Mouse (Mus musculus): ENCODE measurements around the gene Slc36a3. TPM values are rescaled to one million over a fixed set of nuclear protein-coding genes. Genes with fewer than 3 reads are reported as not detected.
A peak's percentile ranks its signal among the peaks of the same experiment; 100 is the strongest.

Gene Slc36a3
- polyA plus RNA-seq, 1 experiment, result not detected

DNA sequence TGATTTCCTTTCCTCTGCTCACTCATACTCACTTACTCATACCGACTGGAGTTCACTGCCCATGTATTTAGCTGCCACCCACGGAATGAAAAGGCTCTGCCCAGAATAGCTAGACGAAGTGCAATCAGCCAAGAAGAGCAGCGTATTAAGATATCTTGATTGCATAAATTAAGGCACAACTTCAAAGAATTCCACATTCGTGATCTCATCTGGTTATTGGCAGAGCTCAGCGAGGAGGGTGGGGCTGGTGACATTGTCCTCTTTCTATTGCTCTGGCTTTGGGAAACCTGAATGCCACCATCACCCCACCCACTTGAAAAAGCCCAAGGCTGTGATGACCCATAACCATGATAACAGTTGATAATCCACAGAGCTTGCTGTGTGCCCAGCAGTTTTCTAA lies 23.6 kb downstream of the Slc36a3 start:
- no peak overlapping the region for H3ac ChIP-seq (ENCODE audit: control insufficient read depth, insufficient read length)
- H3K4me3 ChIP-seq, result no peak overlapping the region
- H3K36me3 ChIP-seq (ENCODE audit: control insufficient read depth, insufficient read depth), result no peaks in the 10 kb centered on the region
- TF ChIP-seq SRF (IDR thresholded peaks at IDR 0.05; ENCODE audit: control insufficient read depth, insufficient read length, low read depth) (no peak), MYOG (IDR thresholded peaks at IDR 0.05; ENCODE audit: control insufficient read depth in 1 of 3, insufficient read depth in 1 of 3, insufficient read length in 2 of 3, low read depth in 2 of 3) (no peak), TCF3 (IDR thresholded peaks at IDR 0.05; ENCODE audit: insufficient read length, low read depth) (no peak), POLR2AphosphoS2 (IDR thresholded peaks at IDR 0.05; ENCODE audit: insufficient read length, low read depth) (no peak), POLR2A (IDR thresholded peaks at IDR 0.05; ENCODE audit: insufficient read length, low read depth) (no peak), USF1 (IDR thresholded peaks at IDR 0.05; ENCODE audit: low read depth) (no peak), CEBPB (IDR thresholded peaks at IDR 0.05; ENCODE audit: insufficient read depth, poor library complexity, severe bottlenecking) (no peak), E2F4 (IDR thresholded peaks at IDR 0.05; ENCODE audit: insufficient read depth) (no peak), MYOD1 (IDR thresholded peaks at IDR 0.05; ENCODE audit: control insufficient read depth in 1 of 3, insufficient read length in 2 of 3, low read depth in 2 of 3) (no peak), REST (IDR thresholded peaks at IDR 0.05; ENCODE audit: insufficient read depth, insufficient read length) (no peak), TCF12 (IDR thresholded peaks at IDR 0.05; ENCODE audit: insufficient read depth, poor library complexity, severe bottlenecking) (no peak)
- peak overlapping the region; percentile 16 for H3K4me2 ChIP-seq (ENCODE audit: low read depth)
- no peaks in the 10 kb centered on the region for H3K27me3 ChIP-seq (ENCODE audit: control insufficient read depth, insufficient read depth, insufficient read length)
- H3K79me2 ChIP-seq (ENCODE audit: control insufficient read depth, insufficient read depth), result no peaks in the 10 kb centered on the region

GRCm38 (mm10) chr11:55126663-55127062 lies 24.8 kb downstream of the Slc36a3 start:
- H3K36me3 ChIP-seq (ENCODE audit: control insufficient read depth, insufficient read depth), result no peaks in the 10 kb centered on the region
- no peak overlapping the region for H3K4me3 ChIP-seq
- TF ChIP-seq MAX (IDR thresholded peaks at IDR 0.05; ENCODE audit: low read depth) (no peak), CEBPB (IDR thresholded peaks at IDR 0.05; ENCODE audit: insufficient read depth, poor library complexity, severe bottlenecking) (no peak), MYOD1 (IDR thresholded peaks at IDR 0.05; ENCODE audit: control insufficient read depth in 1 of 3, insufficient read length in 2 of 3, low read depth in 2 of 3) (no peak), TCF12 (IDR thresholded peaks at IDR 0.05; ENCODE audit: insufficient read depth, poor library complexity, severe bottlenecking) (no peak), SRF (IDR thresholded peaks at IDR 0.05; ENCODE audit: control insufficient read depth, insufficient read length, low read depth) (no peak), POLR2A (IDR thresholded peaks at IDR 0.05; ENCODE audit: insufficient read length, low read depth) (no peak), POLR2AphosphoS2 (IDR thresholded peaks at IDR 0.05; ENCODE audit: insufficient read length, low read depth) (no peak), USF1 (IDR thresholded peaks at IDR 0.05; ENCODE audit: low read depth) (no peak), REST (IDR thresholded peaks at IDR 0.05; ENCODE audit: insufficient read depth, insufficient read length) (no peak), MYOG (IDR thresholded peaks at IDR 0.05; ENCODE audit: control insufficient read depth in 1 of 3, insufficient read depth in 1 of 3, insufficient read length in 2 of 3, low read depth in 2 of 3) (no peak), TCF3 (IDR thresholded peaks at IDR 0.05; ENCODE audit: insufficient read length, low read depth) (no peak), E2F4 (IDR thresholded peaks at IDR 0.05; ENCODE audit: insufficient read depth) (no peak)
- H3K79me2 ChIP-seq (ENCODE audit: control insufficient read depth, insufficient read depth), result no peaks in the 10 kb centered on the region
- H3K27me3 ChIP-seq (ENCODE audit: control insufficient read depth, insufficient read depth, insufficient read length), result no peaks in the 10 kb centered on the region
- no peak overlapping the region for H3K4me2 ChIP-seq (ENCODE audit: low read depth)
- H3ac ChIP-seq (ENCODE audit: control insufficient read depth, insufficient read length), result no peak overlapping the region

- TF ChIP-seq TCF12 (IDR thresholded peaks at IDR 0.05; ENCODE audit: insufficient read depth, poor library complexity, severe bottlenecking), result no peak
- TF ChIP-seq POLR2A (IDR thresholded peaks at IDR 0.05; ENCODE audit: insufficient read length, low read depth), result no peak
- no peak for TF ChIP-seq MYOD1 (IDR thresholded peaks at IDR 0.05; ENCODE audit: control insufficient read depth in 1 of 3, insufficient read length in 2 of 3, low read depth in 2 of 3)
- TF ChIP-seq CEBPB (IDR thresholded peaks at IDR 0.05; ENCODE audit: insufficient read depth, poor library complexity, severe bottlenecking), result no peak
- TF ChIP-seq USF1 (IDR thresholded peaks at IDR 0.05; ENCODE audit: low read depth), result no peak
- no peak for TF ChIP-seq SRF (IDR thresholded peaks at IDR 0.05; ENCODE audit: control insufficient read depth, insufficient read length, low read depth)
- TF ChIP-seq E2F4 (IDR thresholded peaks at IDR 0.05; ENCODE audit: insufficient read depth), result no peak
- TF ChIP-seq POLR2AphosphoS2 (IDR thresholded peaks at IDR 0.05; ENCODE audit: insufficient read length, low read depth), result no peak
- TF ChIP-seq MYOG (IDR thresholded peaks at IDR 0.05; ENCODE audit: control insufficient read depth in 1 of 3, insufficient read depth in 1 of 3, insufficient read length in 2 of 3, low read depth in 2 of 3), result no peak
- H3K4me3 ChIP-seq, result no peak overlapping the region
- no peaks in the 10 kb centered on the region for H3K79me2 ChIP-seq (ENCODE audit: control insufficient read depth, insufficient read depth)
- H3K36me3 ChIP-seq (ENCODE audit: control insufficient read depth, insufficient read depth), result no peaks in the 10 kb centered on the region
- H3K4me2 ChIP-seq (ENCODE audit: low read depth), result no peak overlapping the region
- no peak overlapping the region for H3ac ChIP-seq (ENCODE audit: control insufficient read depth, insufficient read length)
- no peaks in the 10 kb centered on the region for H3K27me3 ChIP-seq (ENCODE audit: control insufficient read depth, insufficient read depth, insufficient read length)
Observed at GRCm38 (mm10) chr11:55121430-55121829, 30.1 kb downstream of the Slc36a3 start.

DNA sequence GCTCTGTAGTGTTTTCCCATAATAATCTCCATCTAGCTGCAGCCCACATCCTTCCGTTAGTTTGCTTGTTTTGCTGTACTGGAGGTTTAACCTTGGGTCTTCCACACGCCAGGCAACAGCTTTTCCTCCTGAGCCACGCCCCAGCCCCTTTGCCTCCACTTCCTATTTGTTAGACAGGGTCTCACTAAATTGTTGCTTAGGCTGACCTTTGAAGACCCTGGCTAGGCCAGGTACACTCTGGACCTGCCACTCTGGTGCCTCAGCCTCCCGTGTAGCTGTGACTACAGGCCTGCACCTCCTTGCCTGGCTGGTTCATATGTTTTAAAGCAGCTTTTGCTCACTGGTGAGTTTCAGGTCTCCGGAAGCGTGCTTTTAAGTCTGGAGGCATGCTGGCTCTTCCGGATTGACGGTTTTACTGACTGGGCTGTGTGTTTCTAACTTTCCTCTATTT lies 30.7 kb downstream of the Slc36a3 start:
- Histone ChIP-seq H3K4me3 (no peak overlapping the region), H3ac (ENCODE audit: control insufficient read depth, insufficient read length) (no peak overlapping the region), H3K79me2 (ENCODE audit: control insufficient read depth, insufficient read depth) (no peaks in the 10 kb centered on the region), H3K27me3 (ENCODE audit: control insufficient read depth, insufficient read depth, insufficient read length) (no peaks in the 10 kb centered on the region), H3K4me2 (ENCODE audit: low read depth) (no peak overlapping the region), H3K36me3 (ENCODE audit: control insufficient read depth, insufficient read depth) (no peaks in the 10 kb centered on the region)
- TF ChIP-seq TCF3 (IDR thresholded peaks at IDR 0.05; ENCODE audit: insufficient read length, low read depth), result no peak
- TF ChIP-seq USF1 (IDR thresholded peaks at IDR 0.05; ENCODE audit: low read depth), result no peak
- TF ChIP-seq MYOD1 (IDR thresholded peaks at IDR 0.05; ENCODE audit: control insufficient read depth in 1 of 3, insufficient read length in 2 of 3, low read depth in 2 of 3), result no peak
- no peak for TF ChIP-seq E2F4 (IDR thresholded peaks at IDR 0.05; ENCODE audit: insufficient read depth)
- no peak for TF ChIP-seq MYOG (IDR thresholded peaks at IDR 0.05; ENCODE audit: control insufficient read depth in 1 of 3, insufficient read depth in 1 of 3, insufficient read length in 2 of 3, low read depth in 2 of 3)
- TF ChIP-seq POLR2AphosphoS2 (IDR thresholded peaks at IDR 0.05; ENCODE audit: insufficient read length, low read depth), result no peak
- no peak for TF ChIP-seq CEBPB (IDR thresholded peaks at IDR 0.05; ENCODE audit: insufficient read depth, poor library complexity, severe bottlenecking)
- no peak for TF ChIP-seq TCF12 (IDR thresholded peaks at IDR 0.05; ENCODE audit: insufficient read depth, poor library complexity, severe bottlenecking)
- TF ChIP-seq SRF (IDR thresholded peaks at IDR 0.05; ENCODE audit: control insufficient read depth, insufficient read length, low read depth), result no peak
- no peak for TF ChIP-seq POLR2A (IDR thresholded peaks at IDR 0.05; ENCODE audit: insufficient read length, low read depth)
- no peak for TF ChIP-seq REST (IDR thresholded peaks at IDR 0.05; ENCODE audit: insufficient read depth, insufficient read length)
- TF ChIP-seq MAX (IDR thresholded peaks at IDR 0.05; ENCODE audit: low read depth), result no peak
